Mouse (Mus musculus) heart, adult 10 weeks (tissue): ENCODE results near the gene Glrp1. TPM values are rescaled to one million over a fixed set of nuclear protein-coding genes. Genes with fewer than 3 reads are reported as not detected.

Experiments
- polyA plus RNA-seq: library from polyadenylated mRNA; stranded (reverse); fragments of 350-450 nt; fragmentation: Illumina TruSeq; extraction: RNeasy Lipid Tissue Mini Kit (QIAGEN cat#74804); gene quantifications from one replicate; pipeline ENCODE4 v1.2.3, GENCODE M21; 2014; ENCODE audit warnings: low read depth, low replicate concordance

The Glrp1 gene
- 0.24 TPM for polyA plus RNA-seq

GRCm38 (mm10) chr1:88509789-88510188 lies at the start of gene Glrp1:
TSS of gene Glrp1 (minus strand) at chr1:88510066.

Other genes starting within 250 kb of the Glrp1 start
- 26.4 TPM for gene Hjurp, start 232.4 kb downstream of the Glrp1 start, polyA plus RNA-seq
- gene Trpm8, start 232.4 kb downstream of the Glrp1 start, polyA plus RNA-seq: not detected
- gene Spp2, start 103.1 kb downstream of the Glrp1 start, polyA plus RNA-seq: not detected
- 4.1 TPM for gene Arl4c, start 192.2 kb upstream of the Glrp1 start, polyA plus RNA-seq